Mouse (Mus musculus): ENCODE data around the gene Selenon. TPM values are rescaled to one million over a fixed set of nuclear protein-coding genes. Genes with fewer than 3 reads are reported as not detected.

The Selenon gene
- total and polyA plus RNA-seq, 3 experiments: 0.27 to 1.0 (median 0.64) TPM

GRCm38 (mm10) chr4:134569205-134569604 is 17.2 kb upstream of the Selenon start:
- dilution Hi-C loops (cut with MboI; ENCODE audit: extremely low pct_ligation_motif_present, extremely low pct_unique_long_range_greater_than_20kb, low sequenced_read_pairs) (no loop called here), in situ Hi-C loops (cut with MboI; ENCODE audit: low pct_ligation_motif_present, low pct_unique_long_range_greater_than_20kb, low sequenced_read_pairs) (no loop called here)
- no peaks in the 10 kb centered on the region for H3K79me2 ChIP-seq (replicated peaks; ENCODE audit: control insufficient read depth, extremely low read depth, insufficient read depth, poor library complexity, severe bottlenecking)
- H3K9me3 ChIP-seq (replicated peaks; ENCODE audit: low read length): peaks cover 12% of the 10 kb centered on the region
- no peak for DNase-seq (ENCODE audit: extremely low read depth)
- H3K27ac ChIP-seq (ENCODE audit: insufficient read depth, low read depth): no peak overlapping the region
- no peak overlapping the region for H3K4me3 ChIP-seq (replicated peaks in 1 of 3; ENCODE audit: low read depth in 2 of 3, low read length in 2 of 3, poor library complexity in 1 of 3)
- H3K4me1 ChIP-seq (ENCODE audit: control insufficient read depth in 1 of 2, insufficient read depth in 2 of 2): peaks cover 3 to 17% of the 10 kb centered on the region in 2 experiments; a peak in 2 of 4 replicates
- H3K9ac ChIP-seq (ENCODE audit: insufficient read depth, low read depth): no peak overlapping the region
- H3K36me3 ChIP-seq (replicated peaks in 1 of 2; ENCODE audit: control insufficient read depth in 1 of 2, insufficient read depth in 1 of 2, low read length in 1 of 2): no peaks in the 10 kb centered on the region
- TF ChIP-seq KAT2A (IDR thresholded peaks at IDR 0.05; ENCODE audit: insufficient replicate concordance, low read length) (no peak), SMC3 (IDR thresholded peaks at IDR 0.05; ENCODE audit: low read depth, low read length) (peak; percentile 37), CTCF (conservative IDR thresholded peaks at IDR 0.05 in 1 of 2, IDR thresholded peaks at IDR 0.05 in 1 of 2; ENCODE audit: low read depth in 2 of 2, low read length in 2 of 2) (peak; percentile 22 to 37; a peak in 3 of 4 replicates), NELFE (IDR thresholded peaks at IDR 0.05; ENCODE audit: low read depth, low read length) (no peak), ZKSCAN1 (IDR thresholded peaks at IDR 0.05; ENCODE audit: borderline replicate concordance, low read depth, low read length) (no peak), MAFK (IDR thresholded peaks at IDR 0.05; ENCODE audit: insufficient replicate concordance, low read length) (no peak)
- no peaks in the 10 kb centered on the region for H3K27me3 ChIP-seq (replicated peaks)
- H3K4me2 ChIP-seq (ENCODE audit: insufficient read depth, low read depth, poor library complexity, severe bottlenecking): no peak overlapping the region

GRCm38 (mm10) chr4:134567377-134568226 is 15.6 kb upstream of the Selenon start:
- in situ Hi-C loops (cut with MboI; ENCODE audit: low pct_ligation_motif_present, low pct_unique_long_range_greater_than_20kb, low sequenced_read_pairs): no loop called here
- no peak overlapping the region for H3K27ac ChIP-seq (ENCODE audit: insufficient read depth, low read depth)

GRCm38 (mm10) chr4:134564093-134564492 is 12.1 kb upstream of the Selenon start:
- in situ Hi-C loops (cut with MboI; ENCODE audit: low pct_ligation_motif_present, low pct_unique_long_range_greater_than_20kb, low sequenced_read_pairs): no loop called here
- Histone ChIP-seq H3K9ac (ENCODE audit: insufficient read depth, low read depth) (no peak overlapping the region), H3K27ac (ENCODE audit: insufficient read depth, low read depth) (no peak overlapping the region), H3K27me3 (replicated peaks) (no peaks in the 10 kb centered on the region), H3K4me2 (ENCODE audit: insufficient read depth, low read depth, poor library complexity, severe bottlenecking) (no peak overlapping the region), H3K9me3 (replicated peaks; ENCODE audit: low read length) (peaks cover 12% of the 10 kb centered on the region), H3K36me3 (replicated peaks in 1 of 2; ENCODE audit: control insufficient read depth in 1 of 2, insufficient read depth in 1 of 2, low read length in 1 of 2) (no peaks in the 10 kb centered on the region), H3K4me1 (ENCODE audit: control insufficient read depth in 1 of 2, insufficient read depth in 2 of 2) (peaks cover 0 to 43% of the 10 kb centered on the region in 2 experiments; a peak in 3 of 4 replicates), H3K79me2 (replicated peaks; ENCODE audit: control insufficient read depth, extremely low read depth, insufficient read depth, poor library complexity, severe bottlenecking) (no peaks in the 10 kb centered on the region), H3K4me3 (replicated peaks in 1 of 3; ENCODE audit: low read depth in 2 of 3, low read length in 2 of 3, poor library complexity in 1 of 3) (no peak overlapping the region)
- dilution Hi-C loops (cut with MboI; ENCODE audit: extremely low pct_ligation_motif_present, extremely low pct_unique_long_range_greater_than_20kb, low sequenced_read_pairs): no loop called here
- DNase-seq (ENCODE audit: extremely low read depth): peak; percentile 31
- TF ChIP-seq MAZ (IDR thresholded peaks at IDR 0.05; ENCODE audit: low read depth, low read length): no peak
- no peak for TF ChIP-seq POLR2A (IDR thresholded peaks at IDR 0.05; ENCODE audit: low read depth, low read length)
- no peak for TF ChIP-seq KAT2A (IDR thresholded peaks at IDR 0.05; ENCODE audit: insufficient replicate concordance, low read length)
- no peak for TF ChIP-seq UBTF (IDR thresholded peaks at IDR 0.05; ENCODE audit: low read depth, low read length)
- no peak for TF ChIP-seq TCF12 (IDR thresholded peaks at IDR 0.05; ENCODE audit: low read depth, low read length)
- no peak for TF ChIP-seq BHLHE40 (IDR thresholded peaks at IDR 0.05; ENCODE audit: low read depth, low read length)
- TF ChIP-seq CHD2 (IDR thresholded peaks at IDR 0.05; ENCODE audit: low read length): no peak
- TF ChIP-seq USF2 (conservative IDR thresholded peaks at IDR 0.05; ENCODE audit: low read depth, low read length): no peak
- no peak for TF ChIP-seq MEF2A (IDR thresholded peaks at IDR 0.05; ENCODE audit: borderline replicate concordance, low read depth, low read length)
- TF ChIP-seq NRF1 (IDR thresholded peaks at IDR 0.05; ENCODE audit: low read depth, low read length): no peak
- TF ChIP-seq GABPA (IDR thresholded peaks at IDR 0.05; ENCODE audit: insufficient replicate concordance, low read depth, low read length): no peak
- TF ChIP-seq JUND (conservative IDR thresholded peaks at IDR 0.05; ENCODE audit: low read depth, low read length): no peak
- no peak for TF ChIP-seq ETS1 (conservative IDR thresholded peaks at IDR 0.05; ENCODE audit: low read depth, low read length)
- TF ChIP-seq E2F4 (IDR thresholded peaks at IDR 0.05; ENCODE audit: insufficient replicate concordance, low read depth, low read length): no peak
- no peak for TF ChIP-seq MAFK (IDR thresholded peaks at IDR 0.05; ENCODE audit: insufficient replicate concordance, low read length)
- no peak for TF ChIP-seq EP300 (IDR thresholded peaks at IDR 0.05; ENCODE audit: low read length)
- no peak for TF ChIP-seq MXI1 (IDR thresholded peaks at IDR 0.05; ENCODE audit: low read depth, low read length)

More at GRCm38 (mm10) chr4:134567377-134568226, 15.6 kb upstream of the Selenon start:
- no peaks in the 10 kb centered on the region for H3K79me2 ChIP-seq (replicated peaks; ENCODE audit: control insufficient read depth, extremely low read depth, insufficient read depth, poor library complexity, severe bottlenecking)
- no peak for TF ChIP-seq KAT2A (IDR thresholded peaks at IDR 0.05; ENCODE audit: insufficient replicate concordance, low read length)
- TF ChIP-seq MAX (IDR thresholded peaks at IDR 0.05; ENCODE audit: low read length): no peak
- TF ChIP-seq NRF1 (IDR thresholded peaks at IDR 0.05; ENCODE audit: low read depth, low read length): no peak
- TF ChIP-seq BHLHE40 (IDR thresholded peaks at IDR 0.05; ENCODE audit: low read depth, low read length): no peak
- no peak for TF ChIP-seq PAX5 (IDR thresholded peaks at IDR 0.05; ENCODE audit: low read length)
- no peak for TF ChIP-seq ELF1 (IDR thresholded peaks at IDR 0.05; ENCODE audit: low read depth, low read length)
- TF ChIP-seq JUND (conservative IDR thresholded peaks at IDR 0.05; ENCODE audit: low read depth, low read length): no peak
- TF ChIP-seq ETS1 (conservative IDR thresholded peaks at IDR 0.05; ENCODE audit: low read depth, low read length): no peak
- no peak for TF ChIP-seq TCF12 (IDR thresholded peaks at IDR 0.05; ENCODE audit: low read depth, low read length)
- TF ChIP-seq HCFC1 (IDR thresholded peaks at IDR 0.05; ENCODE audit: low read depth, low read length): no peak
- no peak for DNase-seq (ENCODE audit: extremely low read depth)
- no peaks in the 10 kb centered on the region for H3K27me3 ChIP-seq (replicated peaks)
- no peak overlapping the region for H3K4me3 ChIP-seq (replicated peaks in 1 of 3; ENCODE audit: low read depth in 2 of 3, low read length in 2 of 3, poor library complexity in 1 of 3)
- H3K9ac ChIP-seq (ENCODE audit: insufficient read depth, low read depth): no peak overlapping the region
- H3K4me1 ChIP-seq (ENCODE audit: control insufficient read depth in 1 of 2, insufficient read depth in 2 of 2): peaks cover 0 to 29% of the 10 kb centered on the region in 2 experiments; a peak in 3 of 4 replicates
- dilution Hi-C loops (cut with MboI; ENCODE audit: extremely low pct_ligation_motif_present, extremely low pct_unique_long_range_greater_than_20kb, low sequenced_read_pairs): no loop called here
- no peak overlapping the region for H3K4me2 ChIP-seq (ENCODE audit: insufficient read depth, low read depth, poor library complexity, severe bottlenecking)
- peaks cover 12% of the 10 kb centered on the region for H3K9me3 ChIP-seq (replicated peaks; ENCODE audit: low read length)
- no peaks in the 10 kb centered on the region for H3K36me3 ChIP-seq (replicated peaks in 1 of 2; ENCODE audit: control insufficient read depth in 1 of 2, insufficient read depth in 1 of 2, low read length in 1 of 2)
